Mouse (Mus musculus) heart, adult 2 months (tissue): ENCODE data around the gene Hoxa4. TPM values are rescaled to one million over a fixed set of nuclear protein-coding genes. Genes with fewer than 3 reads are reported as not detected.

Experiments
- DNase-seq, 2 experiments: peaks; one replicate each; pipeline ENCODE4 v3.0.0; 2021
- H3K27ac ChIP-seq: fragments of 200-600 bp; 2 replicates; pipeline ENCODE4 v1.8.1; 2022
- H3K27me3 ChIP-seq: fragments of 200-500 bp; 2 replicates; pipeline ENCODE4 v1.6.1; 2012; ENCODE audit warnings: mild to moderate bottlenecking, low read length, inconsistent platforms, mixed read lengths; ENCODE audit not compliant: control insufficient read depth, insufficient read depth
- H3K36me3 ChIP-seq: fragments of 200-500 bp; 2 replicates; pipeline ENCODE4 v1.6.1; 2012; ENCODE audit warnings: low read length, inconsistent platforms; ENCODE audit not compliant: control insufficient read depth, insufficient read depth
- H3K4me1 ChIP-seq: fragments of 200-500 bp; 2 replicates; pipeline ENCODE4 v1.6.1; 2011; ENCODE audit warnings: low read length; ENCODE audit not compliant: control insufficient read depth, insufficient read depth
- H3K4me3 ChIP-seq: fragments of 200-600 bp; 2 replicates; pipeline ENCODE4 v1.8.1; 2022
- H3K79me2 ChIP-seq: fragments of 200-500 bp; replicated peaks from 2 replicates; pipeline ENCODE4 v1.6.1; 2012; ENCODE audit warnings: mild to moderate bottlenecking, inconsistent platforms, low read length, moderate library complexity, mixed read lengths; ENCODE audit not compliant: control insufficient read depth, insufficient read depth
- H3K9ac ChIP-seq: fragments of 200-500 bp; 2 replicates; pipeline ENCODE4 v1.6.1; 2012; ENCODE audit warnings: low read depth, mild to moderate bottlenecking, control low read depth, inconsistent platforms, low read length, mixed read lengths
- CTCF ChIP-seq: fragments of 200-600 bp; IDR thresholded peaks from 2 replicates; pipeline ENCODE4 v1.8.1; 2022; ENCODE audit warnings: antibody characterized with exemption, mild to moderate bottlenecking, moderate library complexity
- EP300 ChIP-seq: fragments of 200-500 bp; IDR thresholded peaks from 2 replicates; pipeline ENCODE4 v1.6.1; 2011; ENCODE audit warnings: low read depth, low read length, control low read depth; ENCODE audit not compliant: insufficient read depth
- POLR2A ChIP-seq: fragments of 200-500 bp; IDR thresholded peaks from 2 replicates; pipeline ENCODE4 v1.6.1; 2011; ENCODE audit warnings: mild to moderate bottlenecking, low read depth, low read length, control low read depth; ENCODE audit not compliant: insufficient read depth
- WGBS: fragments of 180-500 bp; shearing (Covaris S2); methylation state at CpG from one replicate; pipeline ENCODE4 v1.1.7; 2018; 5-methylcytosine and 5-hydroxymethylcytosine counted together
- intact Hi-C: fragments of 180-260 bp; cut with DNase I; formaldehyde crosslinking; loops from one replicate; pipeline ENCODE4 v1.15.1; 2025
- polyA plus RNA-seq: library from polyadenylated mRNA; depleted of rRNA; stranded (reverse); fragments of >200 nt; gene quantifications from 2 replicates; pipeline ENCODE4 v1.2.3, GENCODE M21; 2012
- total RNA-seq, 2 experiments: library from RNA; stranded (reverse); gene quantifications; 2 replicates each; pipeline ENCODE4 v1.2.3; 2021

Gene Hoxa4
- total and polyA plus RNA-seq, 3 experiments: 0.14 to 0.84 (median 0.34) TPM

- no peak for DNase-seq
- no peak for TF ChIP-seq EP300
- TF ChIP-seq POLR2A: no peak
- no peak for TF ChIP-seq CTCF
- Histone ChIP-seq H3K27me3 (peaks cover 29% of the 10 kb centered on the region), H3K27ac (no peak overlapping the region), H3K36me3 (no peaks in the 10 kb centered on the region), H3K9ac (no peak overlapping the region), H3K4me1 (no peaks in the 10 kb centered on the region), H3K4me3 (no peak overlapping the region), H3K79me2 (no peaks in the 10 kb centered on the region)
- 41% methylated on average over 10 of the region's 10 CpGs for WGBS
- intact Hi-C loops: no loop called here
These were observed 9.2 kb upstream of the Hoxa4 start for GRCm38 (mm10) chr6:52200751-52201250.

GRCm38 (mm10) chr6:52200073-52200750, 8.7 kb upstream of the Hoxa4 start:
- no peak for TF ChIP-seq CTCF
- no peak for TF ChIP-seq POLR2A
- no peak for TF ChIP-seq EP300
- Histone ChIP-seq H3K27ac (no peak overlapping the region), H3K4me3 (no peak overlapping the region), H3K4me1 (no peaks in the 10 kb centered on the region), H3K36me3 (no peaks in the 10 kb centered on the region), H3K79me2 (no peaks in the 10 kb centered on the region), H3K9ac (no peak overlapping the region), H3K27me3 (peaks cover 26% of the 10 kb centered on the region)
- 28% methylated on average over 30 of the region's 30 CpGs for WGBS
- intact Hi-C loops: no loop called here
- no peak for DNase-seq

GRCm38 (mm10) chr6:52197271-52197670, 5.7 kb upstream of the Hoxa4 start:
- H3K36me3 ChIP-seq: no peaks in the 10 kb centered on the region
- TF ChIP-seq CTCF (peak; percentile 77), POLR2A (no peak), EP300 (peak; percentile 42; the same call in 1 of the 2 replicates)
- WGBS: 6% methylated on average over 10 of the region's 10 CpGs
- H3K27me3 ChIP-seq: peaks cover 10% of the 10 kb centered on the region
- DNase-seq: no peak
- H3K4me3 ChIP-seq: no peak overlapping the region
- H3K9ac ChIP-seq: no peak overlapping the region
- no peaks in the 10 kb centered on the region for H3K4me1 ChIP-seq
- H3K27ac ChIP-seq: no peak overlapping the region
- intact Hi-C loops: loop anchor here (2.0 to 5.0 kb wide), 2 partner anchors 194 to 320 kb away; no protein-coding TSS in a partner anchor
- no peaks in the 10 kb centered on the region for H3K79me2 ChIP-seq

- TF ChIP-seq EP300 (no peak), CTCF (no peak), POLR2A (no peak)
- H3K9ac ChIP-seq: no peak overlapping the region
- H3K27ac ChIP-seq: no peak overlapping the region
- H3K4me1 ChIP-seq: no peaks in the 10 kb centered on the region
- no peaks in the 10 kb centered on the region for H3K36me3 ChIP-seq
- no peak for DNase-seq
- intact Hi-C loops: loop anchor here (2.0 to 5.0 kb wide), 2 partner anchors 194 to 320 kb away; no protein-coding TSS in a partner anchor
- 22% methylated on average over 9 of the region's 9 CpGs for WGBS
- no peak overlapping the region for H3K4me3 ChIP-seq
- no peaks in the 10 kb centered on the region for H3K79me2 ChIP-seq
- peaks cover 11% of the 10 kb centered on the region for H3K27me3 ChIP-seq
These were observed 5.3 kb upstream of the Hoxa4 start for GRCm38 (mm10) chr6:52196811-52197210.

- TF ChIP-seq CTCF (no peak), EP300 (no peak), POLR2A (no peak)
- no peaks in the 10 kb centered on the region for H3K79me2 ChIP-seq
- no peak for DNase-seq
- H3K27ac ChIP-seq: no peak overlapping the region
- WGBS: 21% methylated on average over 10 of the region's 10 CpGs
- no peak overlapping the region for H3K9ac ChIP-seq
- intact Hi-C loops: loop anchor here (5.0 kb wide), 2 partner anchors 107 to 317 kb away; no protein-coding TSS in a partner anchor
- H3K4me3 ChIP-seq: no peak overlapping the region
- no peaks in the 10 kb centered on the region for H3K36me3 ChIP-seq
- H3K27me3 ChIP-seq: peaks cover 15% of the 10 kb centered on the region
- H3K4me1 ChIP-seq: no peaks in the 10 kb centered on the region
These were observed 3.1 kb upstream of the Hoxa4 start for GRCm38 (mm10) chr6:52194690-52195089.
